In the genomic region with DNA sequence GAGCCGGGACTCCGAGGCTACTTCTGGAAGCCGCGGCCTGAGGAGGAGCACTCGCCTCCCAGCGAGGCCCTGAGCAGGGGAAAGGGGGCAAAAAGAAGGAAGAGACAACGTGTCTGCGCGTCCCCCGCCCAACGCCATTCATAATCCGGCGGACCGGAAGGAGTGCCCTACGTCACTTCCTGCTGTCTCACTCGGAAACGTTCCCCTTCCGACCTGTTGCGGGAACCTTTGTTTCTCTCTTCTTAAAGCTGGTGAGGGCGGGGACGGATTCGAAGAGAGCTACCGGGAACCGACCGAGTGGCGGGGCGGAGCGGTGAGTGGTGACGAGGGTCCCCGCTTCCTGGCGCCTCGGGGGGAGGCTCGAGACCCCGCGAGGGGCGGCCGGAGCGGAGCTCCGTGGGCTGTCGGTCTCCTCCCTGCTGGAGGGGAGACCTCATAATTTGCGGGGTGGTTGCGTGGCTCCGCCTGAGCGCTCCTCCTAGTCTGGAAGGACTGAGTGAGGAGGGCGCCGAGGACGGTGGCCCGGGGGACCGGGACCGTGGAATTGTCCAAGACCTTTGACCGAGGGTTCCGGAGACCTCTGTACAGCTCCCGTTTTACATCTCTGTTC, we compare ENCODE assay signal across 8 mouse cellular contexts. TPM values are rescaled to one million over a fixed set of nuclear protein-coding genes. Genes with fewer than 3 reads are reported as not detected.
A peak's percentile ranks its signal among the peaks of the same experiment; 100 is the strongest.
DNase-seq lines count a peak whose midpoint lies in the region; ATAC-seq and TF ChIP-seq lines count a peak whose summit lies in the region.

A gene (plus strand): TSS at position 177 of the 610 bp plus-strand sequence.
A gene (minus strand): TSS at position 370 of the 610 bp plus-strand sequence.

- WGBS in hindbrain, embryonic 13.5 days, result under 1% methylated on average over 53 of the region's 53 CpGs

- peak; percentile 92 for ATAC-seq in Patski
- ATAC-seq in hindbrain, embryonic 13.5 days (ENCODE audit: low FRiP score), result peak; percentile 98

- H3K4me1 ChIP-seq in hindbrain, embryonic 13.5 days (replicated peaks), result peaks cover 35% of the 10 kb centered on the region

- H3K9ac ChIP-seq in hindbrain, embryonic 13.5 days, result peak within 1 kb of the TSS; percentile 91

- CTCF ChIA-PET in Patski (lab: Charles Lee), result interaction anchor here (1.0 to 9.2 kb wide), 4 partner anchors 12 to 345 kb away, joined by 3 to 52 read pairs (median 3); no protein-coding TSS in a partner anchor

- peak; percentile 93 for DNase-seq in Patski (ENCODE audit: low read depth, low spot score)
- DNase-seq in cerebellum, postnatal 14 days, result peak; percentile 96 to 97
- peak; percentile 90 to 91 for DNase-seq in frontal cortex, postnatal 14 days (ENCODE audit: low spot score in 2 of 2)
- DNase-seq in layer of hippocampus, postnatal 25 days (ENCODE audit: extremely low spot score in 1 of 2, low spot score in 1 of 2), result peak; percentile 85 to 88
- peak; percentile 92 for DNase-seq in lung, postnatal 25 days (ENCODE audit: low spot score)
- peak; percentile 97 for DNase-seq in retina, embryonic 14.5 days (ENCODE audit: low spot score)
- DNase-seq in thymus, postnatal 4 days, result peak; percentile 93

- H3K4me2 ChIP-seq in hindbrain, embryonic 13.5 days, result peak within 1 kb of the TSS; percentile 69

- peaks cover under 1% of the 10 kb centered on the region; the same call in 1 of the 2 replicates for H3K36me3 ChIP-seq in hindbrain, embryonic 13.5 days

- POLR2A ChIA-PET in Patski (lab: Charles Lee), result interaction anchor here (0.8 to 1.7 kb wide), 4 partner anchors 10 to 310 kb away, joined by 3 to 4 read pairs (median 3); no protein-coding TSS in a partner anchor

- peak within 1 kb of the TSS; percentile 97 for H3K27ac ChIP-seq in hindbrain, embryonic 13.5 days

- no peak for TF ChIP-seq CTCF in Patski (IDR thresholded peaks at IDR 0.05)

- in situ Hi-C loops in Patski (cut with MboI; ENCODE audit: low pct_unique_long_range_greater_than_20kb), result no loop called here

- peak within 1 kb of the TSS; percentile 88 for H3K4me3 ChIP-seq in hindbrain, embryonic 13.5 days

- no peaks in the 10 kb centered on the region for H3K27me3 ChIP-seq in Patski
- H3K27me3 ChIP-seq in hindbrain, embryonic 13.5 days, result no peaks in the 10 kb centered on the region

- H3K9me3 ChIP-seq in hindbrain, embryonic 13.5 days, result no peaks in the 10 kb centered on the region

RNA-seq across cellular contexts. Expression of the first gene that starts in this region (rescaled TPM):
- 25.7 TPM for polyA plus RNA-seq in Patski (2021)
- polyA plus RNA-seq in hindbrain, embryonic 13.5 days (2015; fragmentation: Nextera tagmentation; extraction: Ambion mirVana), result 21.4 and 23.1 TPM in 2 replicates
- total RNA-seq in layer of hippocampus, postnatal 25 days (2021), result 10 to 100 TPM; 11.0 to 14.8 TPM

RNA-seq across cellular contexts. Expression of the second gene that starts in this region (rescaled TPM):
- 26.3 TPM for polyA plus RNA-seq in Patski (2021)
- polyA plus RNA-seq in hindbrain, embryonic 13.5 days (2015; fragmentation: Nextera tagmentation; extraction: Ambion mirVana), result 4.4 and 4.5 TPM in 2 replicates
- 1 to 10 TPM; 8.1 to 9.1 TPM for total RNA-seq in layer of hippocampus, postnatal 25 days (2021)

Comparison
In these comparisons a context has a peak if more than half of its experiments do, and no peak if none do; other contexts are left out.
1. Peak in every context shown above with its lines: DNase-seq, ATAC-seq, H3K4me3 ChIP-seq and H3K27ac ChIP-seq.